Mouse (Mus musculus) heart, embryonic 15.5 days (tissue): ENCODE measurements around the gene Adam12. TPM values are rescaled to one million over a fixed set of nuclear protein-coding genes. Genes with fewer than 3 reads are reported as not detected.
A peak's percentile ranks its signal among the peaks of the same experiment; 100 is the strongest.

Experiments
- ATAC-seq: fragments of 200-750 bp; cut with Nextera tagmentation; replicated peaks from 2 replicates; pipeline ENCODE4 v1.8.0; 2017; ENCODE audit warnings: low read depth, moderate TSS enrichment; ENCODE audit not compliant: insufficient number of reproducible peaks, insufficient read depth, low FRiP score
- H3K27ac ChIP-seq: fragments of 300-500 bp; sonication (generic); 2 replicates; pipeline ENCODE4 v1.5.1; 2015; ENCODE audit warnings: mild to moderate bottlenecking, inconsistent platforms
- H3K27me3 ChIP-seq: fragments of 300-500 bp; sonication (generic); 2 replicates; pipeline ENCODE4 v1.6.1; 2015; ENCODE audit warnings: inconsistent platforms
- H3K36me3 ChIP-seq: fragments of 300-500 bp; sonication (generic); 2 replicates; pipeline ENCODE4 v1.6.1; 2015; ENCODE audit warnings: mild to moderate bottlenecking, inconsistent platforms
- H3K4me1 ChIP-seq: fragments of 300-500 bp; sonication (generic); replicated peaks from 2 replicates; pipeline ENCODE4 v1.6.1; 2015; ENCODE audit warnings: inconsistent platforms
- H3K4me2 ChIP-seq: fragments of 300-500 bp; sonication (generic); 2 replicates; pipeline ENCODE4 v1.6.1; 2015; ENCODE audit warnings: inconsistent platforms, mild to moderate bottlenecking, moderate library complexity
- H3K4me3 ChIP-seq: fragments of 300-500 bp; sonication (generic); 2 replicates; pipeline ENCODE4 v1.5.1; 2015; ENCODE audit warnings: mild to moderate bottlenecking, inconsistent platforms
- H3K9ac ChIP-seq: fragments of 300-500 bp; sonication (generic); 2 replicates; pipeline ENCODE4 v1.6.1; 2015; ENCODE audit warnings: mild to moderate bottlenecking, inconsistent platforms
- H3K9me3 ChIP-seq: fragments of 300-500 bp; sonication (generic); replicated peaks from 2 replicates; pipeline ENCODE4 v1.6.1; 2016; ENCODE audit warnings: inconsistent platforms
- WGBS: fragments of 180-500 bp; shearing (Covaris S2); methylation state at CpG from one replicate; pipeline ENCODE4 v1.1.7; 2015; ENCODE audit warnings: mixed read lengths; 5-methylcytosine and 5-hydroxymethylcytosine counted together
- polyA plus RNA-seq: library from polyadenylated mRNA; unstranded; fragments of >200 nt; fragmentation: Nextera tagmentation; extraction: Ambion mirVana; gene quantifications from 2 replicates; pipeline ENCODE4 v1.2.1, GENCODE M21; 2015

The Adam12 gene
- polyA plus RNA-seq, 1 experiment from 2014 or later = 2.1 TPM

DNA sequence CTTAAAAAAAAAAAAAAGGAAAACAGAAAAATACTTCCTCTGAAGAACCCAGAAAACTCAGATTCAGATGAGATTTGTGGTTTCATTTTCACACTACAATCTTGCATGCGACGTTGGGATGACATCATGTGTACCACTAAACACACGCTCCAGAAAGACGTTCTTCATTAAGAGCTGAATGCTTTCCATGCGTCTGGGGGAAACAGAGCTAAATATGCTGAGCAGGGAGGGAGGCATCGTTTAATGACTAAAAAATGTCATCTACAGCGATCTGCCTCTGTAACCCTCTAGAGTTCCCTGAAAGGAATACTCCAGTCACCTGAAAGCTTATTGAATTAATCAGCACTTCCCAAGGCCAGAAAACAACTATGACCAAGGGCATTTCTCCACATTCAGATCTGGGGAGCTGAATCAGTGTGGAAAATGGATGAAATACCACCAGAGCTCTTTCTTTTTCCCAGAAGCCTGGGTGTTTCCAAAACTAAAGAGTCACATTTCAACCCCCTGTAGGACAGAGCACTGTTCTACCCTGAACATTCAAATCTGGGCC is 203.6 kb downstream of the Adam12 start:
- no peak for ATAC-seq
- Histone ChIP-seq H3K27ac (no peak overlapping the region), H3K4me3 (no peak overlapping the region), H3K36me3 (no peaks in the 10 kb centered on the region), H3K9ac (no peak overlapping the region), H3K4me1 (peaks cover 11% of the 10 kb centered on the region), H3K27me3 (no peaks in the 10 kb centered on the region), H3K4me2 (no peak overlapping the region), H3K9me3 (no peaks in the 10 kb centered on the region)
- WGBS = 60% methylated on average over 7 of the region's 7 CpGs

DNA sequence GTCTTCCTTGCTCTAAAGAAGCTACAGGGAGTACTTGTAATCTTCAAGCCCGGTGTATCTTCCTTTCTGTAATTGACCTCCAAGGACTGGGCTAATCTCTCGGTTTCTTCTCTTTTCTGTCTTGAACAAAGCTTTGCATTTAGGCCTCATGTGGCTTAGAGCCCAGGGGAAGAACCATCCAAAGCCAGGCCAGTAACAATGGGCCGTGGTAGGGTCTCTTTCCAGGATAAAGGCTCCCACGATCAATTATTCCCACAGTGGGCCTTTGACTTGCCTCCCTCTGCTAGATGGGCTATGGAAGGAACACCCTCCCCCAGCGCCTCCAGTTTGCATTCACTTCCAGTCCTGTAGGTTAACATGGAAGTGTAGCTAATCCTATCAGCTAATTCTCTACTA is 204.9 kb downstream of the Adam12 start:
- H3K27me3 ChIP-seq = no peaks in the 10 kb centered on the region

DNA sequence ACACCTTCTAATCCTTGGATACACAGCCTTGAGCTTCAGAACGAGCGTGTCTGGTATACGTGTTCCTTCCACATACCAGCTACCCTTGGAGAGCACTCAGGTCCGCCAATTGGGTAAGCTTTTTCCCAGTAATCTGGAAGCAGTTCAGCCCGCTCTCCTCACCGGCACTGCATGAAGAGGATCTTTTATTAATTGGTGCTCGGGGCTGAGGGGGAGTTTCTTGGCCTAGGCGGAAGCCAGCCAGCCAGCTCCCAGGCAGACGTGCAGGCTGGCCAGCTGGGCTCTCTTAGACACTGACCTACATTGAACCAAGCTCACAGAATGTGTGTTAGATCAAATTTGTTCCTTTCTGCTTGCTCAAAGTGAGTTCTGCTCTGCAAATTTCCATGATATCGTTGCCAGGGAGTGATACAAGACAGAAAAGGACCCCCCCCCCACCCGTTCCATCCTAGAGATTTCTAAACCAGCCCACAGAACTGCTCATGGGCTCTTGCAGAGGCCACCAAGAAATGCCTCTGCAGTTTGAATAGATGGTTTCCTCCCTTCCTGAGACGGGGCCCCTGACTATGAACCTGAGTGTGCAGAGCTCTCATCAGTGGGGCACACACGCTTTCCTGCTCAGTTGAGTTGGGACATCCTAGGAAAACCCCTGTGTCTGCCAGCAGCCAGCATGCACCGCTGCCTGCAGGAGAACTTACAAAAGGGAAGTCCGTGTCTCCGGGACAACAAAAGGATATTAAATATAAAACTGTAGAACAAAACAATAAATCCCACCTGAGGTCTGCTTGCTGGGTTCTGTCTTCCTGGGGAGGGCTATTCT is 205.5 kb downstream of the Adam12 start:
- H3K36me3 ChIP-seq = no peaks in the 10 kb centered on the region
- peak overlapping the region; percentile 58 for H3K27ac ChIP-seq
- 48% methylated on average over 16 of the region's 16 CpGs for WGBS
- peaks cover 11% of the 10 kb centered on the region for H3K4me1 ChIP-seq
- H3K4me2 ChIP-seq = no peak overlapping the region
- peak; percentile 58 for ATAC-seq
- no peaks in the 10 kb centered on the region for H3K27me3 ChIP-seq
- no peak overlapping the region for H3K4me3 ChIP-seq
- no peaks in the 10 kb centered on the region for H3K9me3 ChIP-seq
- H3K9ac ChIP-seq = no peak overlapping the region

More for the DNA sequence above, 204.9 kb downstream of the Adam12 start:
- Histone ChIP-seq H3K4me2 (no peak overlapping the region), H3K4me3 (no peak overlapping the region), H3K27ac (peak overlapping the region; percentile 58), H3K9ac (no peak overlapping the region), H3K4me1 (peaks cover 11% of the 10 kb centered on the region), H3K9me3 (no peaks in the 10 kb centered on the region), H3K36me3 (no peaks in the 10 kb centered on the region)
- WGBS = 65% methylated on average over 5 of the region's 5 CpGs
- ATAC-seq = no peak

DNA sequence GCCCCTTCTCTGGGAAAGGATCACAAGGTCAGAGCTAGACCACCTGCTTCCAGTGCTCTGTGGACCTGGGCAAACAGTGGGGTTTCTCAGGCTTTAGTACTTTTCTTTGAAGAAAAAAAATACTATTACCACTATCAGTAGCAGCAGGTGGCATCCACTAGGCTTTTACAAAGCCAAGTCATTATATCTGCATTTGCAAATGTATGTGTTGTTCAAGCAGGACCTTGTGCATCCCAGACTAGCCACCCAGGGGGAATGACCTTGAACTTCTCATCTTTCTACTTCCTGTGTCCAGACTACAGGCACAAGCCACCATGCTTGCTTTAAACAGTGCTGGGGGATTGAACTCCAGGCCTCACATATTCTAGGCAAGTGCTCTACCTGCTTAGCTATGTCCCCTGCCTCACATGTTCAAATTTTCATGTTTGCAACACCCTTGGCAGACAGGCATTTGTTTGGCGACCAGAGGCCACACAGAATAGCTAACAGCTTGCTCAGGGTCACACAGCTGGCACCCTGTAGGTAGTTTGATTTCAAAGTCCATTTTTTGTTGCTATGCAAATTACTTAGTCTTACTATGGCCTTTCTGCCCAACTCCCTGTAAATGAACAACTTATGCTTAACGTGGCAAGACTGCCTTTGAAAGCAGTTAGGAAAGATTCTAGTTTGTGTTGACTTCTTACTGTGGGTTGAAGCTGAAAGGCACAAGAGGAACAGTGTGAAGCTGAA is 209.6 kb downstream of the Adam12 start:
- 70% methylated on average over 2 of the region's 2 CpGs for WGBS
- no peak for ATAC-seq

DNA sequence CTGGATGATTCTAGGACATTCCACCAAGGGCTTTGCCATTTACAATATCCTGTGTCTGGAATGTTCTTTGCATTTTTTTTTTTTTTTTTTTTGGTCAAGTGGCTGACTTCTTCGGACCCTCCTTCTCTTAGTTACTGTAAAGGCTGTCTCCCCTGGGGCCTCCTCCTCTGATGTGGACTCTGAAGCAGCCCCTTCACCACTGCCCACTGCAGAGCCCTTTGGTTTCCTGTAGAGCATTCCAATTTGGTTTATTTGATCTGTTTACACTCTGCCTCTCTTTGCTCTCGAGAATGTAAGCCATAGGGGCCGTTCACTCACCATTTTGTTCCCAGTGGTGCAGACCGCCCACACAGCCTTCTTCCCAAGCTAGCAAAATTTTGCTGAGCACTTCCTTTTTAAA is 216.7 kb downstream of the Adam12 start:
- H3K9ac ChIP-seq = no peak overlapping the region
- H3K36me3 ChIP-seq = no peaks in the 10 kb centered on the region
- no peaks in the 10 kb centered on the region for H3K9me3 ChIP-seq
- no peak for ATAC-seq
- H3K27ac ChIP-seq = no peak overlapping the region
- H3K4me1 ChIP-seq = peaks cover 4% of the 10 kb centered on the region; the same call in 1 of the 2 replicates
- no peak overlapping the region for H3K4me3 ChIP-seq
- 57% methylated on average over 4 of the region's 4 CpGs for WGBS
- H3K4me2 ChIP-seq = no peak overlapping the region
- H3K27me3 ChIP-seq = no peaks in the 10 kb centered on the region

More for the DNA sequence above, 209.6 kb downstream of the Adam12 start:
- no peaks in the 10 kb centered on the region for H3K9me3 ChIP-seq
- no peak overlapping the region for H3K9ac ChIP-seq
- peaks cover 15% of the 10 kb centered on the region for H3K4me1 ChIP-seq
- no peaks in the 10 kb centered on the region for H3K36me3 ChIP-seq
- H3K27me3 ChIP-seq = no peaks in the 10 kb centered on the region
- no peak overlapping the region for H3K4me3 ChIP-seq
- H3K27ac ChIP-seq = no peak overlapping the region
- no peak overlapping the region for H3K4me2 ChIP-seq

DNA sequence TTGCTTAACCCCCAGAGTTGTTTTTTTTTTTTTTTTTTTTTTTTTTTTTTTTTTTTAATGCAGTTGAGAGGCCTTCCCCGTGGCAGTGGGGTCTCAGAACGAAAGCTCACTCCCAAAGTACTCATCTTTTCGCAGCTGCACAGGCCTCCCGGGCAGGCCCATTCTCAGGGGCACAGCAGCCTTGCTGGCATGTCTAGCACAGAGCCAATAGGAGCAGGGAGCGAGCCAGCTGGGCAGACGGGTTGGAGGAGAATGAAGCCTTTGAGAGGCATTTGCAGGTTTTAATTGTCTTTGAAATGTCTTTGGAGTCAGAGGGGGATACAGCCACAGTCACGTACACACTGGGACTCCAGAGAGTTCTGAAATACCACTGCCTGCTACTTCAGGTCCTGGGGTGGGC is 217.2 kb downstream of the Adam12 start:
- Histone ChIP-seq H3K27ac (no peak overlapping the region), H3K4me3 (no peak overlapping the region), H3K27me3 (no peaks in the 10 kb centered on the region), H3K4me2 (no peak overlapping the region), H3K9ac (no peak overlapping the region), H3K36me3 (no peaks in the 10 kb centered on the region), H3K4me1 (peaks cover 4% of the 10 kb centered on the region; the same call in 1 of the 2 replicates), H3K9me3 (no peaks in the 10 kb centered on the region)
- 79% methylated on average over 7 of the region's 7 CpGs for WGBS
- no peak for ATAC-seq

DNA sequence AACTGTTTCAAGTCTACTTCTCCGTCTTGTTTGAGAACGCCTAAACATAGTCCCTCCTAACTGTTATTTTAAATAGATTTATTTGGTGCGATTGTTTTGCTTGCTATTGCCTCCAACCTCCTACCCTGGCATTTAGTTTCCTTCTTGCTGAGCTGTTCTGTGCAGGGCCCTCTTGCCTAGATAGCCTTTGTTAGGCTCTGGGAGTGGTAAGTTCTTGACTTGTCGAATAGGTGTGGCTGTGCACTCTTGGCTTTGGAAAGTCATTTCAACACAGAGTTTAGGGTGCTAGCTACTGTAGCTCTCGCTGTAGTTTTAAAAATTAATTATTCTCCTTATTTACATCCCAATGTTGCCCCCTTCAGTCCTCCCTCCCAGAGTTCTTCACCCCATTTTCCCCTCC is 222.8 kb downstream of the Adam12 start:
- Histone ChIP-seq H3K9me3 (no peaks in the 10 kb centered on the region), H3K4me2 (no peak overlapping the region), H3K4me1 (no peaks in the 10 kb centered on the region), H3K36me3 (no peaks in the 10 kb centered on the region), H3K27me3 (no peaks in the 10 kb centered on the region), H3K27ac (no peak overlapping the region), H3K4me3 (no peak overlapping the region), H3K9ac (no peak overlapping the region)
- no peak for ATAC-seq
- WGBS = 64% methylated on average over 5 of the region's 5 CpGs

DNA sequence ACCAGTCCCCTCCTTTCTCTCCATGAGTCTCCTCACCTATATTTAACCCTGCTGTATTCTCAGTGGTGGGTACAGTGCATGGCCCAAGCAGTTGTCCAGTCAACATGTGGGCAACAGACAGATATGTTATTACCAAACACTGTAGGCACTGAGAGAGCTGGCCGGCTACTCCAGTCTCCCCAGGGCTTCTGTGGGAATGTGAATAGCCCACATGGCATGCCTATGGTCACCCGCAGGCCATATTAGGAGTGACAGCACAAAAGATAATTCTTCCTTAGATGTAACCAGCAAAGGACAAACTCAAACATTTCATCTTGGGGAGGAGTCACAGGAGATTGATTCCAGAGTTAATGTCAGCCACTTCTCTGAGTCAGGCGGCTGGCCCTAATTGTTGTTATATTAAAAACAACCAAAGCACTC is 224.0 kb downstream of the Adam12 start:
- Histone ChIP-seq H3K4me2 (no peak overlapping the region), H3K9me3 (no peaks in the 10 kb centered on the region), H3K4me1 (no peaks in the 10 kb centered on the region), H3K36me3 (no peaks in the 10 kb centered on the region), H3K27me3 (no peaks in the 10 kb centered on the region), H3K4me3 (no peak overlapping the region), H3K27ac (no peak overlapping the region), H3K9ac (no peak overlapping the region)
- no peak for ATAC-seq
- 62% methylated on average over 3 of the region's 3 CpGs for WGBS

DNA sequence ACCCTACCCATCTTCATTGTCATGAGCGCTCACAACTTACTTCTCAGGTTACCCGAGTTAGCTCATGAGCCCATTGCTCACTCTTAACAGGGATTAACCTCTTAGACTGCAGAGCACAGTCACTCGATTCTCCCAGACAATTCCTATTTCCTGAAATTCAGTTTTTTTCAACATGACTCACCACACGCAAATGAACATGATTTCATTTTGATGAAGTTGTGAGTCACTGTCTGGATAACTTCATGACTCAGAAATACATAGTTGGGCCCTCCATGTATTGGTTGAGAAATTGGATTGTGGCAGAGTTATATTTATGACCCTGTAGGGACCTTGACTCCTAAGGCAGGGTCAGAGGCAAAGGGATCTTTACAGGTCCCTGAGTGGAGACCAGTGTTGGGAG is 230.4 kb downstream of the Adam12 start:
- H3K4me2 ChIP-seq = no peak overlapping the region
- no peak overlapping the region for H3K9ac ChIP-seq
- no peak overlapping the region for H3K4me3 ChIP-seq
- H3K4me1 ChIP-seq = no peaks in the 10 kb centered on the region
- H3K9me3 ChIP-seq = no peaks in the 10 kb centered on the region
- no peak for ATAC-seq
- no peaks in the 10 kb centered on the region for H3K27me3 ChIP-seq
- 86% methylated on average over 4 of the region's 4 CpGs for WGBS
- no peak overlapping the region for H3K27ac ChIP-seq
- no peaks in the 10 kb centered on the region for H3K36me3 ChIP-seq

DNA sequence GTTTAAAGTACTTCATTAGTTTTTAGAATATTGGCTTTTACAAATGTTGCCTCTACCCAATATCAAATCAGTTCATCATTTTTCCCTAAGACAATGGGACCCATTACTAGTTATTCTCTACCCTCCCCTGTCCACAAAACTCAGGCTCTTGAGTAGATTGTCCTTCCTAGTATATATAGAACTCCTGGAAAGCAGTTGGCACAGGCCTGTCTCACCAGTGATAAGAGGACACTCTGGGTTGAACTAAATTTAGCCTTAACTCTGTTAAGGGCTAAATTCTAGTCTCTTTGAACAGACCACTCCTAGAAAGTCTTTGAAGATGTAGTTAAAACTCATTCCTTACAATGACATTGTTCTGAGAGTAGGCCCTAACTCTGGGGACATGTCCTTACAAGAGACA is 241.0 kb downstream of the Adam12 start:
- Histone ChIP-seq H3K4me3 (no peak overlapping the region), H3K4me1 (peaks cover 21% of the 10 kb centered on the region), H3K9ac (no peak overlapping the region), H3K27ac (peak overlapping the region; percentile 72), H3K36me3 (no peaks in the 10 kb centered on the region), H3K9me3 (no peaks in the 10 kb centered on the region), H3K27me3 (no peaks in the 10 kb centered on the region), H3K4me2 (no peak overlapping the region)
- ATAC-seq = 0 out of 2 replicates have a peak, but pooled peaks have one; percentile 43

DNA sequence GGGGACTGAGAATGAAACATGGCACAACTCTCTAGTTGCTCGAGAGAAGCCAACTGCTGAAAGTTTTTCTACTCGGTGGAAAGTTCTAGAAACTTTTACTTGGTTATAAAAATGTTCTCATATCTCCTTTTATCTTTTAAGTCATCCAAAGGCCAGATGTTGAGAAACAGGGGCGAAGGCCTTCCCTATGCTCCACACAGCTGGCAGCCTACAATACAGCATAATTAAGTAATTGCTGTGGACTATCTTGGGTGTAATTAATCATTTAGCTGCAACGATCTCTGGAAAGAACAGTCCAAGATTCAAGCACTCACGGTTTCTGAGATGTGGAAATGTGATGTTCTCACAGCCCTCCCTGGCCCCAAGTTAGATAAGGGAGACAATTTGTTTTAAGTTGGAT is 243.6 kb downstream of the Adam12 start:
- Histone ChIP-seq H3K9me3 (no peaks in the 10 kb centered on the region), H3K27ac (no peak overlapping the region), H3K4me1 (peaks cover 14% of the 10 kb centered on the region; the same call in 1 of the 2 replicates), H3K36me3 (no peaks in the 10 kb centered on the region), H3K9ac (no peak overlapping the region), H3K4me2 (no peak overlapping the region), H3K4me3 (no peak overlapping the region), H3K27me3 (no peaks in the 10 kb centered on the region)
- WGBS = 68% methylated on average over 5 of the region's 5 CpGs
- no peak for ATAC-seq
